Mouse (Mus musculus) heart, embryonic 14.5 days (tissue): ENCODE results near the gene Fn1. TPM values are rescaled to one million over a fixed set of nuclear protein-coding genes. Genes with fewer than 3 reads are reported as not detected.
A peak's percentile ranks its signal among the peaks of the same experiment; 100 is the strongest.

ENCODE experiments used
- ATAC-seq: fragments of 200-750 bp; cut with Nextera tagmentation; 2 replicates; pipeline ENCODE4 v1.8.0; 2017; ENCODE audit warnings: low read depth, moderate TSS enrichment; ENCODE audit not compliant: insufficient number of reproducible peaks, insufficient read depth, low FRiP score
- H3K27ac ChIP-seq, 2 experiments: fragments of 200-500 bp in 1 of 2; fragments of 300-500 bp in 1 of 2; sonication (generic) in 1 of 2; replicated peaks in 1 of 2; 2 replicates each; pipeline ENCODE4 v1.5.1; 2012 to 2014; ENCODE audit warnings: low read depth in 2 of 2, low read length in 2 of 2, control low read depth in 1 of 2, mild to moderate bottlenecking in 1 of 2, mixed read lengths in 1 of 2; ENCODE audit not compliant: control insufficient read depth in 1 of 2, insufficient read depth in 1 of 2
- H3K27me3 ChIP-seq: fragments of 300-500 bp; sonication (generic); 2 replicates; pipeline ENCODE4 v1.6.1; 2014; ENCODE audit warnings: mild to moderate bottlenecking, low read length, control low read depth; ENCODE audit not compliant: control insufficient read depth, insufficient read depth
- H3K36me3 ChIP-seq: fragments of 300-500 bp; sonication (generic); 2 replicates; pipeline ENCODE4 v1.6.1; 2014; ENCODE audit warnings: mild to moderate bottlenecking, control low read depth, low read length, mixed read lengths; ENCODE audit not compliant: control insufficient read depth, insufficient read depth
- H3K4me1 ChIP-seq, 2 experiments: fragments of 200-500 bp in 1 of 2; fragments of 300-500 bp in 1 of 2; sonication (generic) in 1 of 2; 2 replicates each; pipeline ENCODE4 v1.6.1; 2012 to 2014; ENCODE audit warnings: low read length in 2 of 2, control low read depth in 1 of 2, mixed read lengths in 1 of 2; ENCODE audit not compliant: control insufficient read depth in 2 of 2, insufficient read depth in 2 of 2
- H3K4me2 ChIP-seq: fragments of 300-500 bp; sonication (generic); 2 replicates; pipeline ENCODE4 v1.6.1; 2014; ENCODE audit warnings: mild to moderate bottlenecking, low read length
- H3K4me3 ChIP-seq, 2 experiments: fragments of 200-500 bp in 1 of 2; fragments of 300-500 bp in 1 of 2; sonication (generic) in 1 of 2; 2 replicates each; pipeline ENCODE4 v1.5.1; 2012 to 2014; ENCODE audit warnings: low read length in 2 of 2, mild to moderate bottlenecking in 2 of 2, control low read depth in 1 of 2, low read depth in 1 of 2, moderate library complexity in 1 of 2; ENCODE audit not compliant: control insufficient read depth in 1 of 2, insufficient read depth in 1 of 2
- H3K9ac ChIP-seq: fragments of 300-500 bp; sonication (generic); 2 replicates; pipeline ENCODE4 v1.6.1; 2014; ENCODE audit warnings: mild to moderate bottlenecking, low read length
- H3K9me3 ChIP-seq: fragments of 300-500 bp; sonication (generic); 2 replicates; pipeline ENCODE4 v1.6.1; 2016; ENCODE audit warnings: low read length, control low read depth; ENCODE audit not compliant: control insufficient read depth
- WGBS: fragments of 180-500 bp; shearing (Covaris S2); extraction: QIAGEN DNeasy Blood & Tissue Kit; methylation state at CpG from one replicate; pipeline ENCODE4 v1.1.7; 2014; 5-methylcytosine and 5-hydroxymethylcytosine counted together
- polyA plus RNA-seq: library from polyadenylated mRNA; unstranded; fragments of >200 nt; fragmentation: Nextera tagmentation; extraction: Ambion mirVana; gene quantifications from 2 replicates; pipeline ENCODE4 v1.2.1, GENCODE M21; 2014

Fn1 gene
- polyA plus RNA-seq, 1 experiment from 2014 or later: 242 TPM

- Histone ChIP-seq H3K4me3 (peak overlapping the region; percentile 42 to 76), H3K9ac (peak overlapping the region; percentile 85), H3K36me3 (peaks cover 54% of the 10 kb centered on the region), H3K27ac (peak overlapping the region; percentile 14 to 44; a peak in 1 of 4 replicates), H3K4me1 (peaks cover 4 to 8% of the 10 kb centered on the region in 2 experiments), H3K9me3 (no peaks in the 10 kb centered on the region), H3K4me2 (peak overlapping the region; percentile 85), H3K27me3 (no peaks in the 10 kb centered on the region)
- no peak for ATAC-seq
- WGBS: 24% methylated on average over 6 of the region's 6 CpGs
Observed at GRCm38 (mm10) chr1:71650741-71651140, 2.3 kb downstream of the Fn1 start.

- ATAC-seq: no peak
- Histone ChIP-seq H3K4me2 (peak overlapping the region; percentile 16; the same call in 1 of the 2 replicates), H3K27ac (no peak overlapping the region), H3K36me3 (peaks cover 79% of the 10 kb centered on the region), H3K4me3 (no peak overlapping the region), H3K9ac (no peak overlapping the region), H3K4me1 (peaks cover 2 to 8% of the 10 kb centered on the region in 2 experiments; a peak in 2 of 4 replicates), H3K9me3 (no peaks in the 10 kb centered on the region), H3K27me3 (no peaks in the 10 kb centered on the region)
- 78% methylated on average over 7 of the region's 7 CpGs for WGBS
Observed at GRCm38 (mm10) chr1:71648166-71648565, 4.8 kb downstream of the Fn1 start.

GRCm38 (mm10) chr1:71646774-71647173, 6.2 kb downstream of the Fn1 start:
- ATAC-seq: no peak
- WGBS: 80% methylated on average over 5 of the region's 5 CpGs
- Histone ChIP-seq H3K4me1 (peaks cover 2 to 8% of the 10 kb centered on the region in 2 experiments; a peak in 2 of 4 replicates), H3K27me3 (no peaks in the 10 kb centered on the region), H3K9ac (no peak overlapping the region), H3K4me2 (no peak overlapping the region), H3K36me3 (peaks cover 93% of the 10 kb centered on the region), H3K4me3 (no peak overlapping the region), H3K9me3 (no peaks in the 10 kb centered on the region), H3K27ac (no peak overlapping the region)

- no peak for ATAC-seq
- WGBS: 72% methylated on average over 3 of the region's 3 CpGs
- H3K36me3 ChIP-seq: peaks cover 100% of the 10 kb centered on the region
Observed at GRCm38 (mm10) chr1:71645999-71646398, 7.0 kb downstream of the Fn1 start.

GRCm38 (mm10) chr1:71645466-71645865, 7.5 kb downstream of the Fn1 start:
- 93% methylated on average over 13 of the region's 13 CpGs for WGBS
- Histone ChIP-seq H3K9ac (no peak overlapping the region), H3K4me2 (no peak overlapping the region), H3K27ac (no peak overlapping the region), H3K9me3 (no peaks in the 10 kb centered on the region), H3K36me3 (peaks cover 100% of the 10 kb centered on the region), H3K4me3 (no peak overlapping the region), H3K27me3 (no peaks in the 10 kb centered on the region), H3K4me1 (peaks cover 0 to 8% of the 10 kb centered on the region in 2 experiments; a peak in 1 of 4 replicates)
- ATAC-seq: no peak

More at GRCm38 (mm10) chr1:71645999-71646398, 7.0 kb downstream of the Fn1 start:
- Histone ChIP-seq H3K4me3 (no peak overlapping the region), H3K9me3 (no peaks in the 10 kb centered on the region), H3K27ac (no peak overlapping the region), H3K4me1 (peaks cover 2 to 8% of the 10 kb centered on the region in 2 experiments; a peak in 2 of 4 replicates), H3K27me3 (no peaks in the 10 kb centered on the region), H3K9ac (no peak overlapping the region), H3K4me2 (no peak overlapping the region)

- no peak for ATAC-seq
- H3K4me3 ChIP-seq: no peak overlapping the region
- 88% methylated on average over 10 of the region's 10 CpGs for WGBS
Observed at GRCm38 (mm10) chr1:71642794-71643193, 10.2 kb downstream of the Fn1 start.

GRCm38 (mm10) chr1:71641206-71641605, 11.8 kb downstream of the Fn1 start:
- no peaks in the 10 kb centered on the region for H3K27me3 ChIP-seq
- H3K9me3 ChIP-seq: no peaks in the 10 kb centered on the region
- H3K4me2 ChIP-seq: no peak overlapping the region
- H3K36me3 ChIP-seq: peaks cover 96% of the 10 kb centered on the region
- H3K27ac ChIP-seq: no peak overlapping the region
- H3K9ac ChIP-seq: no peak overlapping the region
- no peak for ATAC-seq
- WGBS: 74% methylated on average over 11 of the region's 11 CpGs
- no peak overlapping the region for H3K4me3 ChIP-seq
- H3K4me1 ChIP-seq: no peaks in the 10 kb centered on the region

More at GRCm38 (mm10) chr1:71642794-71643193, 10.2 kb downstream of the Fn1 start:
- H3K9me3 ChIP-seq: no peaks in the 10 kb centered on the region
- H3K27ac ChIP-seq: no peak overlapping the region
- H3K4me2 ChIP-seq: no peak overlapping the region
- 0 out of 4 replicates have a peak, but pooled peaks cover 0 to 3% of the 10 kb centered on the region in 2 experiments for H3K4me1 ChIP-seq
- no peaks in the 10 kb centered on the region for H3K27me3 ChIP-seq
- H3K36me3 ChIP-seq: peaks cover 97% of the 10 kb centered on the region
- H3K9ac ChIP-seq: no peak overlapping the region

- Histone ChIP-seq H3K27me3 (no peaks in the 10 kb centered on the region), H3K9ac (no peak overlapping the region), H3K36me3 (peaks cover 96% of the 10 kb centered on the region), H3K9me3 (no peaks in the 10 kb centered on the region), H3K4me2 (no peak overlapping the region), H3K4me1 (no peaks in the 10 kb centered on the region), H3K4me3 (no peak overlapping the region), H3K27ac (no peak overlapping the region)
- no peak for ATAC-seq
- WGBS: 90% methylated on average over 8 of the region's 8 CpGs
Observed at GRCm38 (mm10) chr1:71640157-71640556, 12.8 kb downstream of the Fn1 start.
